Mouse (Mus musculus): Measurements from ENCODE around the gene Tlk2. TPM values are rescaled to one million over a fixed set of nuclear protein-coding genes. Genes with fewer than 3 reads are reported as not detected.

Gene Tlk2
- polyA plus RNA-seq, 1 experiment from 2014 or later, result 21.5 TPM

- ATAC-seq (ENCODE audit: low FRiP score, low read depth), result no peak
- H3K4me1 ChIP-seq, result peaks cover 62% of the 10 kb centered on the region
- H3K9ac ChIP-seq, result peak overlapping the region; percentile 39; the same call in 1 of the 2 replicates
- no peaks in the 10 kb centered on the region for H3K9me3 ChIP-seq
- no peaks in the 10 kb centered on the region for H3K27me3 ChIP-seq
- 60% methylated on average over 24 of the region's 24 CpGs for WGBS
- H3K4me3 ChIP-seq, result no peak overlapping the region
- peak overlapping the region; percentile 82; the same call in 1 of the 2 replicates for H3K27ac ChIP-seq
- peak overlapping the region; percentile 27 for H3K4me2 ChIP-seq (replicated peaks)
- H3K36me3 ChIP-seq, result peaks cover 22% of the 10 kb centered on the region
Measured at GRCm38 (mm10) chr11:105311291-105311975, 132.8 kb downstream of the Tlk2 start.

- Histone ChIP-seq H3K4me2 (replicated peaks) (0 out of 2 replicates have a peak overlapping the region, but pooled peaks have one; percentile 16), H3K4me1 (peaks cover 62% of the 10 kb centered on the region), H3K4me3 (no peak overlapping the region), H3K36me3 (peaks cover 27% of the 10 kb centered on the region), H3K9me3 (no peaks in the 10 kb centered on the region), H3K27me3 (no peaks in the 10 kb centered on the region), H3K9ac (no peak overlapping the region; the same call in 1 of the 2 replicates), H3K27ac (peak overlapping the region; percentile 82)
- ATAC-seq (ENCODE audit: low FRiP score, low read depth), result no peak
- 19% methylated on average over 12 of the region's 12 CpGs for WGBS
Measured at GRCm38 (mm10) chr11:105312311-105312942, 133.8 kb downstream of the Tlk2 start.

GRCm38 (mm10) chr11:105312972-105313632 lies 134.5 kb downstream of the Tlk2 start:
- Histone ChIP-seq H3K4me2 (replicated peaks) (peak overlapping the region; percentile 16), H3K4me1 (peaks cover 62% of the 10 kb centered on the region), H3K9me3 (no peaks in the 10 kb centered on the region), H3K27me3 (no peaks in the 10 kb centered on the region), H3K27ac (peak overlapping the region; percentile 82), H3K4me3 (no peak overlapping the region), H3K9ac (peak overlapping the region; percentile 46; the same call in 1 of the 2 replicates), H3K36me3 (peaks cover 27% of the 10 kb centered on the region)
- WGBS, result 15% methylated on average over 10 of the region's 10 CpGs
- peak; percentile 60 for ATAC-seq (ENCODE audit: low FRiP score, low read depth)

GRCm38 (mm10) chr11:105313633-105314014 lies 135.0 kb downstream of the Tlk2 start:
- Histone ChIP-seq H3K9ac (peak overlapping the region; percentile 46; the same call in 1 of the 2 replicates), H3K36me3 (peaks cover 28% of the 10 kb centered on the region), H3K4me1 (peaks cover 62% of the 10 kb centered on the region), H3K27ac (peak overlapping the region; percentile 82), H3K4me3 (no peak overlapping the region), H3K4me2 (replicated peaks) (peak overlapping the region; percentile 16), H3K9me3 (no peaks in the 10 kb centered on the region), H3K27me3 (no peaks in the 10 kb centered on the region)
- ATAC-seq (ENCODE audit: low FRiP score, low read depth), result no peak
- 24% methylated on average over 8 of the region's 8 CpGs for WGBS

GRCm38 (mm10) chr11:105315296-105315695 lies 136.7 kb downstream of the Tlk2 start:
- ATAC-seq (ENCODE audit: low FRiP score, low read depth), result no peak
- Histone ChIP-seq H3K9me3 (no peaks in the 10 kb centered on the region), H3K27me3 (no peaks in the 10 kb centered on the region), H3K27ac (no peak overlapping the region), H3K4me3 (no peak overlapping the region), H3K9ac (no peak overlapping the region), H3K4me2 (replicated peaks) (no peak overlapping the region), H3K4me1 (peaks cover 55% of the 10 kb centered on the region), H3K36me3 (peaks cover 27% of the 10 kb centered on the region)
- WGBS, result 84% methylated on average over 8 of the region's 8 CpGs

GRCm38 (mm10) chr11:105316121-105316520 lies 137.5 kb downstream of the Tlk2 start:
- Histone ChIP-seq H3K27ac (no peak overlapping the region), H3K9me3 (no peaks in the 10 kb centered on the region), H3K4me1 (peaks cover 47% of the 10 kb centered on the region), H3K9ac (no peak overlapping the region), H3K4me3 (no peak overlapping the region), H3K4me2 (replicated peaks) (no peak overlapping the region), H3K27me3 (no peaks in the 10 kb centered on the region), H3K36me3 (peaks cover 30% of the 10 kb centered on the region)
- WGBS, result 93% methylated on average over 4 of the region's 4 CpGs
- ATAC-seq (ENCODE audit: low FRiP score, low read depth), result no peak

GRCm38 (mm10) chr11:105317769-105318168 lies 139.2 kb downstream of the Tlk2 start:
- H3K4me2 ChIP-seq (replicated peaks), result no peak overlapping the region
- no peak overlapping the region for H3K27ac ChIP-seq
- WGBS, result 94% methylated on average over 6 of the region's 6 CpGs
- peaks cover 31% of the 10 kb centered on the region for H3K4me1 ChIP-seq
- no peak for ATAC-seq (ENCODE audit: low FRiP score, low read depth)
- H3K9ac ChIP-seq, result no peak overlapping the region
- H3K27me3 ChIP-seq, result no peaks in the 10 kb centered on the region
- H3K9me3 ChIP-seq, result no peaks in the 10 kb centered on the region
- peaks cover 30% of the 10 kb centered on the region for H3K36me3 ChIP-seq
- no peak overlapping the region for H3K4me3 ChIP-seq

GRCm38 (mm10) chr11:105321090-105321489 lies 142.5 kb downstream of the Tlk2 start:
- no peaks in the 10 kb centered on the region for H3K27me3 ChIP-seq
- no peak for ATAC-seq (ENCODE audit: low FRiP score, low read depth)
- H3K9ac ChIP-seq, result no peak overlapping the region
- H3K4me1 ChIP-seq, result peaks cover 1% of the 10 kb centered on the region; the same call in 1 of the 2 replicates
- peaks cover 33% of the 10 kb centered on the region for H3K36me3 ChIP-seq
- H3K4me3 ChIP-seq, result no peak overlapping the region
- H3K9me3 ChIP-seq, result no peaks in the 10 kb centered on the region
- no peak overlapping the region for H3K27ac ChIP-seq
- H3K4me2 ChIP-seq (replicated peaks), result no peak overlapping the region
- WGBS, result 41% methylated on average over 2 of the region's 2 CpGs

- Histone ChIP-seq H3K4me1 (no peaks in the 10 kb centered on the region), H3K36me3 (peaks cover 46% of the 10 kb centered on the region), H3K9ac (no peak overlapping the region), H3K27me3 (no peaks in the 10 kb centered on the region), H3K4me3 (no peak overlapping the region), H3K27ac (no peak overlapping the region), H3K9me3 (no peaks in the 10 kb centered on the region), H3K4me2 (replicated peaks) (no peak overlapping the region)
- ATAC-seq (ENCODE audit: low FRiP score, low read depth), result no peak
- 87% methylated on average over 5 of the region's 5 CpGs for WGBS
Measured at GRCm38 (mm10) chr11:105323530-105323929, 144.9 kb downstream of the Tlk2 start.

- no peak overlapping the region for H3K4me3 ChIP-seq
- no peak for ATAC-seq (ENCODE audit: low FRiP score, low read depth)
- H3K27ac ChIP-seq, result no peak overlapping the region
- peaks cover 56% of the 10 kb centered on the region for H3K36me3 ChIP-seq
- H3K27me3 ChIP-seq, result no peaks in the 10 kb centered on the region
- WGBS, result 88% methylated on average over 3 of the region's 3 CpGs
- no peaks in the 10 kb centered on the region for H3K9me3 ChIP-seq
- no peak overlapping the region for H3K4me2 ChIP-seq (replicated peaks)
- H3K4me1 ChIP-seq, result peaks cover 12% of the 10 kb centered on the region; the same call in 1 of the 2 replicates
- no peak overlapping the region for H3K9ac ChIP-seq
Measured at GRCm38 (mm10) chr11:105327101-105327500, 148.5 kb downstream of the Tlk2 start.

- Histone ChIP-seq H3K4me3 (no peak overlapping the region), H3K27ac (no peak overlapping the region), H3K9me3 (no peaks in the 10 kb centered on the region), H3K4me2 (replicated peaks) (no peak overlapping the region), H3K36me3 (peaks cover 78% of the 10 kb centered on the region), H3K27me3 (no peaks in the 10 kb centered on the region), H3K9ac (no peak overlapping the region), H3K4me1 (peaks cover 13% of the 10 kb centered on the region; the same call in 1 of the 2 replicates)
- 61% methylated on average over 9 of the region's 9 CpGs for WGBS
- ATAC-seq (ENCODE audit: low FRiP score, low read depth), result no peak
Measured at GRCm38 (mm10) chr11:105329962-105330361, 151.4 kb downstream of the Tlk2 start.

- ATAC-seq (ENCODE audit: low FRiP score, low read depth), result no peak
- H3K4me1 ChIP-seq, result peaks cover 13% of the 10 kb centered on the region; the same call in 1 of the 2 replicates
- H3K4me2 ChIP-seq (replicated peaks), result no peak overlapping the region
- H3K9me3 ChIP-seq, result no peaks in the 10 kb centered on the region
- H3K4me3 ChIP-seq, result no peak overlapping the region
- H3K27me3 ChIP-seq, result no peaks in the 10 kb centered on the region
- WGBS, result 67% methylated on average over 3 of the region's 3 CpGs
- no peak overlapping the region for H3K27ac ChIP-seq
- H3K9ac ChIP-seq, result no peak overlapping the region
- H3K36me3 ChIP-seq, result peaks cover 76% of the 10 kb centered on the region
Measured at GRCm38 (mm10) chr11:105331129-105331528, 152.5 kb downstream of the Tlk2 start.
